Mouse (Mus musculus): Measurements from ENCODE around the gene Snrpf.

DNA sequence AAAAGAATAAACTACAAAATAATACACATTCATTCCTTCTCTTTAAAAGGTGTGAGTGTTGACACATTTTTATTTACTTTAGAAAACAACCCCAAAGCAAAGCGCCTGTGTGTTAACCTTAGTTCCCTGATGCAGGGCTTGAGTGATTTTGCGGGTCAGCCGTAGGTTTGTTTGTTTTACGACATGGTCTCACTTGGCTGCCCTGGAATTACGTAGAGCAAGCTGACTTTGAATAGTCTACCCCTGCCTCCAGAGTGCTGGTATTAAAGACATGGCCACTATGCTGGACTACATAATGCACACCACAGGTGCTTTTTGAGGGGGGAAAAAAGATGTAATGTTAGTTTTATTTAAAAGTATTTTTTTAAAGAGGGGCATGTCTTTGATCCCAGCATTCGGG lies 50.7 kb downstream of the Snrpf start:
- TF ChIP-seq CTCF (IDR thresholded peaks at IDR 0.05; ENCODE audit: low read depth) (no peak), EP300 (optimal IDR thresholded peaks at IDR 0.05) (no peak)
